Mouse (Mus musculus) myocyte (in vitro differentiated cells): ENCODE measurements around the gene Dock6.

Experiments used
- MAX ChIP-seq: IDR thresholded peaks from one replicate; pipeline ENCODE4 v1.6.1; 2011; ENCODE audit warnings: low read depth, mild to moderate bottlenecking, control low read depth
- MYOD1 ChIP-seq, 3 experiments: IDR thresholded peaks; one replicate each; pipeline ENCODE4 v1.6.1; 2011; ENCODE audit warnings: control low read depth in 2 of 3, low read depth in 2 of 3, mild to moderate bottlenecking in 2 of 3, moderate library complexity in 1 of 3; ENCODE audit not compliant: insufficient read length in 2 of 3, control insufficient read depth in 1 of 3
- POLR2A ChIP-seq: IDR thresholded peaks from one replicate; pipeline ENCODE4 v1.6.1; 2011; ENCODE audit warnings: low read depth, mild to moderate bottlenecking, control low read depth, moderate library complexity; ENCODE audit not compliant: insufficient read length

GRCm38 (mm10) chr9:21852128-21853091, at the start of gene Dock6:
- peak; percentile 91 for TF ChIP-seq POLR2A
- TF ChIP-seq MYOD1 (IDR thresholded peaks at IDR 0.05; ENCODE audit: control insufficient read depth in 1 of 3, insufficient read length in 2 of 3, low read depth in 2 of 3), result peak in 1 of 3 experiments; percentile 53
- TF ChIP-seq MAX, result no peak
